Mouse (Mus musculus) retina, adult 2 months (tissue): Measurements from ENCODE around the gene Zfp507.

Experiments used
- DNase-seq: peaks from one replicate; pipeline ENCODE4 v3.0.0-alpha.2; 2012; ENCODE audit warnings: low read depth, low spot score

Zfp507 gene

GRCm38 (mm10) chr7:35782252-35782651 lies 20.6 kb downstream of the Zfp507 start:
- DNase-seq: no peak

- DNase-seq: no peak
Measured at GRCm38 (mm10) chr7:35774127-35774526, 28.7 kb downstream of the Zfp507 start.

- no peak for DNase-seq
Measured at GRCm38 (mm10) chr7:35772347-35772746, 30.5 kb downstream of the Zfp507 start.

- DNase-seq: no peak
Measured at GRCm38 (mm10) chr7:35771106-35771505, 31.7 kb downstream of the Zfp507 start.

GRCm38 (mm10) chr7:35770122-35770521 lies 32.7 kb downstream of the Zfp507 start:
- no peak for DNase-seq

- no peak for DNase-seq
Measured at GRCm38 (mm10) chr7:35764461-35764860, 38.3 kb downstream of the Zfp507 start.

- no peak for DNase-seq
Measured at GRCm38 (mm10) chr7:35761801-35762200, 41.0 kb downstream of the Zfp507 start.

- no peak for DNase-seq
Measured at GRCm38 (mm10) chr7:35759602-35760001, 43.2 kb downstream of the Zfp507 start.

- no peak for DNase-seq
Measured at GRCm38 (mm10) chr7:35756510-35757440, 46.0 kb downstream of the Zfp507 start.

GRCm38 (mm10) chr7:35754886-35755168 lies 48.0 kb downstream of the Zfp507 start:
- no peak for DNase-seq

- DNase-seq: peak; percentile 50
Measured at GRCm38 (mm10) chr7:35754033-35754885, 48.5 kb downstream of the Zfp507 start, which contains the start of gene Dpy19l3. Dpy19l3 (minus strand) TSS chr7:35754454.

GRCm38 (mm10) chr7:35753319-35754032 lies 49.3 kb downstream of the Zfp507 start:
- DNase-seq: no peak

- no peak for DNase-seq
Measured at GRCm38 (mm10) chr7:35750873-35751272, 51.9 kb downstream of the Zfp507 start.

GRCm38 (mm10) chr7:35747397-35747964 lies 55.3 kb downstream of the Zfp507 start:
- peak; percentile 25 for DNase-seq

GRCm38 (mm10) chr7:35746686-35747396 lies 56.0 kb downstream of the Zfp507 start:
- no peak for DNase-seq

- no peak for DNase-seq
Measured at GRCm38 (mm10) chr7:35745281-35745702, 57.5 kb downstream of the Zfp507 start.

- DNase-seq: no peak
Measured at GRCm38 (mm10) chr7:35744771-35745170, 58.0 kb downstream of the Zfp507 start.

GRCm38 (mm10) chr7:35742310-35742709 lies 60.5 kb downstream of the Zfp507 start:
- DNase-seq: no peak

GRCm38 (mm10) chr7:35741858-35742257 lies 60.9 kb downstream of the Zfp507 start:
- DNase-seq: no peak

GRCm38 (mm10) chr7:35740489-35741230 lies 62.1 kb downstream of the Zfp507 start:
- DNase-seq: no peak
